Mouse (Mus musculus) urinary bladder, postnatal 36 days (tissue): ENCODE measurements around the gene Impg2.

ENCODE experiments used
- DNase-seq, 2 experiments: peaks; one replicate each; pipeline ENCODE4 v3.0.0; 2022; ENCODE audit warnings: low spot score in 2 of 2, mixed read lengths in 1 of 2

Gene Impg2

DNA sequence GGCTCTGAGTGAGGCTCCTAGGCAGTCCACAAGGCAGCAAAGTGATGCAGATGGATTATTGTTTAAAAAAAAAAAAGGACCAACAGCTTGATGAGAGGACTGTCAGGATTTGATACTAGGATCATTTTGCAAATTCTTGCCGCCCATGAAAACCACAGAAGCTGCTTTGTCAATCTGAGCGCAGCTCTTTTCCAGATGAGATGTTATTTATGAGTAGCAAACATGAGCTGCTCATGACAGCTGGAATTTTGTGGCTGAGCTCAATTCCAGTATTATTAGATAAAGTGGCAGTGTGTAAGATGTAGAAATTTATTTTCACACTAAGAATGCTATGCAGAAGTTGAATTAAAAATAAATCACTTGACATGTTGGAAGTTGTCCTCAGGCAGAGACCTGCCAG lies 94.7 kb downstream of the Impg2 start:
- no peak for DNase-seq

DNA sequence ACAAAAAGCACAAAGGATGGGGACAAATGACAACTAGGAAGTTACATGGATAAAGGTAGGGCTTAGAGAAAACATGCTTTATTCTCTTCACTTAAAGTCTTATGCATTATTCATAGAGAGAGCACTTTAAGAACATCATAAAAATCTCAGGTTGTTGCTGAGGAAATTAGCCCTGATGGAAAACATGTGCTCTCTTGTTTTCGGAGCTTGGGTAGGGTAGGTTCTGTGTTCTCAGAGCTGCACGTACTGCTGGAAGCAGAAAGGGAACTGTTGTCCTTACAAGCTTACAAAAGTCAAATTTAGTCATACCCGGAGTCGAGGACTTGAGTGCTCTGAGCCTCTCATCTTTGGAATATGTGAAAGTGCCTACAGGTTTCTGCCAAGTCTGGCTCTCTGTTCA lies 98.9 kb downstream of the Impg2 start:
- no peak for DNase-seq

DNA sequence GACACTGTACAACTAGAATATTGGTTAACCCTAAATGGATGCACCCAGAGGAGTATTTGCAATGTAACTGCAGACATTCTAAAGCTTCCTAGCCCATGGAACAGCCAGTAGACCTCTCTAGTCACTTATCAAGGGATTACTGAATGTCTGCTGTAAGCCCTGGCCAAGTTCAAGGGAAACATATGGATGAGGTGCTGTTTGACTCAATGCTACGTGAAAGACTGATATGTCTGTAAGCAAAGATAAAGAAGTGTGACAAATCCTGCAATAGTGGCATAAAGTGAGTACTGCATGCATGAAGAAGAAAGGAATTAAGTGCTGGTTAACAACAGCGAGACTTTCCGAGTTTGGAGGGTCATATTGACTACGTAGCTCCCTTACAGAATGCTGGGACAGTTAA lies 100.1 kb downstream of the Impg2 start:
- no peak for DNase-seq

DNA sequence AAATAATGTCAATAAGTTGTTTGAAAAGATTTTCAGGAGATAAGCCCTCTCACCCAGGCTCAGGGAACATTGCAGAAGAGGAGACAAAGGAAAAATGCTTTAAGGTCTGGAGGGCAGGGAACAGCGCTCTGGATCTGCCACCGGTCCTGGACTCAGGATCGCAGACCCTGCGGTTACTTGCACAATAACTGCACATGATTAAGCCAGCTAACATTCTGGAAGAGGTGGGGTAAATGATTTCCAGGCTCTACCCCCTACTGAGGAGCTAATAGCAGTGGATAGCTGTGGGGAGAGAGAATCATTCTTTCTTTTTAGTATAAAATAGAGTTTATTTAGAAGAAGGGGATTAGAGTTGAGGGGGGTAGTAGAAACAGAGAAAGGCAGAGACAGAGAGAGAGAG lies 103.5 kb downstream of the Impg2 start:
- DNase-seq, result no peak

DNA sequence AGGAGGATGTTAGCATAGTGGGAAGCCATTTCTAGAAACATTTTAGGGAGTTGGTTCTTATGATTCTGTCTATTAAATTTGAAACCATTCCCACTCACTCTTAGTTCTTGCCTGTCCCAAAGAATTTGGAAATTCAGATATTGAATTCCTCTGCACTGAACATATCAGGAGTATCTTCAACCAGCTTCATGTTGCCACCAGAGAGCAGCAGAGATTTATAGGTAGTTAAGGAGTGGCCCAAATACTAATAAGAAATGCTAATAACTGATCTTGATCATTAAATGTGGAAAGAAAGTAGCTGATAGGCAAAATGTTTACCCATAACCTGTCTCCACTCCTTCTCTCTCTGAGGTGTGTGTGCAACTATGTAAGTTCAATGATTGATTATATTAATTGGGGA lies 107.2 kb downstream of the Impg2 start:
- DNase-seq, result no peak
